Mouse (Mus musculus) 416B (cell line): ENCODE measurements at regions not wholly inside any gene's neighbourhood (a gene's known extent, or its start where the extent isn't known, plus 50 kb on each side); places are given as distances from the start of the nearest gene placed in this dataset.

Experiments
- DNase-seq: peaks from one replicate; pipeline ENCODE4 v3.0.0; 2011; ENCODE audit warnings: low read depth

GRCm38 (mm10) chr3:74657170-74657569, 507.7 kb downstream of the Zbbx start:
- DNase-seq, result peak; percentile 4

- DNase-seq, result no peak
Observed at GRCm38 (mm10) chr3:74632623-74633022, 532.2 kb downstream of the Zbbx start.

- no peak for DNase-seq
Observed at GRCm38 (mm10) chr3:74601328-74602007, 563.4 kb downstream of the Zbbx start.

- DNase-seq, result no peak
Observed at GRCm38 (mm10) chr3:74588703-74589362, 576.0 kb downstream of the Zbbx start.

GRCm38 (mm10) chr3:74565176-74565575, 599.7 kb downstream of the Zbbx start:
- DNase-seq, result no peak

- no peak for DNase-seq
Observed at GRCm38 (mm10) chr3:74534795-74535194, 630.0 kb downstream of the Zbbx start.

GRCm38 (mm10) chr3:74534006-74534698, 630.7 kb downstream of the Zbbx start:
- DNase-seq, result no peak

- DNase-seq, result no peak
Observed at GRCm38 (mm10) chr3:74483741-74484140, 681.1 kb downstream of the Zbbx start.
